Comparison of ENCODE assay signal across 8 mouse cellular contexts in the genomic region with DNA sequence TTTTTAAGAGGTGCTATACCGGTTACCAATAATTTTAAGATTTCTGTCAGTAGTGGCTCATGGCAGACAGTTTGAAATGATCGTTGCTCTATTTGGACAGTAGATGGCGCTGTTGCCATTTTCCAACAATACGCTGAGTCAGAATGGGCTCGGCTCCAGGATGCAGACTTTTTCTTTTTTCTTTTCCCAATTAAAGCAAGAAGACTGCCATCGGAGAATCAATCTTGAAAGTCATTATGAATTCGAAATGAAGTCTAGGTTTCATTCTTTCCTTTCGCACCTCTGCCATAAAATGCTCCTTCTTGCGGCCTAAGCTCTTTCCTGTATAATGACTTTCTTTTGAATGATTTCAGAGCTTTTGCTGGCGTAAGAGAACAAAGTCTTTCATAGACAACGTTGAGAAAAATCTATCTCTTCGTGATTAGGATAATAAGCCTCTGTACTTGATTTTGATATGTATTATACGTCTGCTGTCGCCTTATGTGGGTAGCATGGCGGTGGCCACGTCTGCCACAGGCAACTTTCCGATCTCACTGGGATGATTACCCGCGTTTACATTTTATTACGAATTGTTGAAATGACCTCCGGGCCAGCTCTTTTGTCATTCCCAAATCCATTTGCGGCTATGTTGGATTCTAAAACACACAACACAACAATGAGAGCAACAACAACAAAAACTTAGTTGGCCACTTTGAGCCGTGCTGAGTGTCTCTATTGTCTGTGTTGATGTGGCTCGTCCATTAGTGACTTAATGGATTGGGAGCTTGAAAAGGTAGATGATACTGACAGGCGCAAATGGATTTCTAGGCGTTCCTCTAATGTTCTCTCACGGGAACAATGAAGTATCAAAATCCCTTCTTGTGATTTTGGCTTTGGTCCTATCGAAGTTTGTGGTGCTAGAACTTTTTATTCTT. TPM values are rescaled to one million over a fixed set of nuclear protein-coding genes. Genes with fewer than 3 reads are reported as not detected.
DNase-seq lines count a peak whose midpoint lies in the region; ATAC-seq and TF ChIP-seq lines count a peak whose summit lies in the region.

No protein-coding gene starts in this region.

- peak overlapping the region; percentile 50 for H3K4me2 ChIP-seq in midbrain, embryonic 15.5 days
- peak overlapping the region; percentile 39 for H3K4me2 ChIP-seq in stomach, postnatal 0 days (replicated peaks; ENCODE audit: low read depth)

- ATAC-seq in activated CD4-positive, CD25-positive, alpha-beta regulatory T cell, adult 4 months = peak; percentile 73
- ATAC-seq in midbrain, embryonic 15.5 days (replicated peaks) = peak; percentile 82
- no peak for ATAC-seq in stomach, postnatal 0 days (ENCODE audit: low FRiP score, low TSS enrichment)

- peak; percentile 88 for TF ChIP-seq CTCF in stomach, postnatal 0 days (IDR thresholded peaks at IDR 0.05; ENCODE audit: low read depth)

- TF ChIP-seq EP300 in stomach, postnatal 0 days (optimal IDR thresholded peaks at IDR 0.05) = no peak

- peak; percentile 7 for DNase-seq in A20 (ENCODE audit: low read depth, low spot score)
- DNase-seq in embryo, embryonic 10 days (ENCODE audit: low spot score) = peak; percentile 89
- peak; percentile 51 to 65 for DNase-seq in gastrocnemius, postnatal 4 days (ENCODE audit: low spot score in 2 of 2)
- DNase-seq in kidney, adult 8-10 months = peak; percentile 24 to 55
- DNase-seq in limb, embryonic 10.5 days (ENCODE audit: low spot score) = peak; percentile 58
- peak; percentile 64 for DNase-seq in stomach, postnatal 0 days (ENCODE audit: low spot score)

- H3K36me3 ChIP-seq in limb, embryonic 10.5 days = no peaks in the 10 kb centered on the region
- no peaks in the 10 kb centered on the region for H3K36me3 ChIP-seq in midbrain, embryonic 15.5 days (replicated peaks)
- no peaks in the 10 kb centered on the region for H3K36me3 ChIP-seq in stomach, postnatal 0 days (ENCODE audit: control insufficient read depth, insufficient read depth, low read length)

- no peaks in the 10 kb centered on the region for H3K27me3 ChIP-seq in limb, embryonic 10.5 days (ENCODE audit: low read depth, poor library complexity, severe bottlenecking)
- no peaks in the 10 kb centered on the region for H3K27me3 ChIP-seq in midbrain, embryonic 15.5 days (replicated peaks)
- H3K27me3 ChIP-seq in stomach, postnatal 0 days (ENCODE audit: control insufficient read depth, insufficient read depth, low read length) = no peaks in the 10 kb centered on the region

- H3K4me3 ChIP-seq in limb, embryonic 10.5 days = no peak overlapping the region
- peak overlapping the region; percentile 31 for H3K4me3 ChIP-seq in midbrain, embryonic 15.5 days
- peak overlapping the region; percentile 28 for H3K4me3 ChIP-seq in stomach, postnatal 0 days (ENCODE audit: low read depth, low read length)

- WGBS in limb, embryonic 10.5 days = 53% methylated on average over 28 of the region's 28 CpGs
- WGBS in midbrain, embryonic 15.5 days = 19% methylated on average over 28 of the region's 28 CpGs
- WGBS in stomach, postnatal 0 days = 30% methylated on average over 28 of the region's 28 CpGs

- H3K9ac ChIP-seq in midbrain, embryonic 15.5 days = peak overlapping the region; percentile 34; the same call in 1 of the 2 replicates
- no peak overlapping the region for H3K9ac ChIP-seq in stomach, postnatal 0 days (ENCODE audit: low read length)

- H3K9me3 ChIP-seq in limb, embryonic 10.5 days (replicated peaks) = no peaks in the 10 kb centered on the region
- H3K9me3 ChIP-seq in midbrain, embryonic 15.5 days = no peaks in the 10 kb centered on the region
- no peaks in the 10 kb centered on the region for H3K9me3 ChIP-seq in stomach, postnatal 0 days (ENCODE audit: control insufficient read depth, low read length)

- H3K27ac ChIP-seq in limb, embryonic 10.5 days = no peak overlapping the region; the same call in 1 of the 2 replicates
- H3K27ac ChIP-seq in midbrain, embryonic 15.5 days = peak overlapping the region; percentile 66
- H3K27ac ChIP-seq in stomach, postnatal 0 days (replicated peaks) = no peak overlapping the region

- peaks cover 10% of the 10 kb centered on the region for H3K4me1 ChIP-seq in limb, embryonic 10.5 days
- H3K4me1 ChIP-seq in midbrain, embryonic 15.5 days = peaks cover 5% of the 10 kb centered on the region; the same call in 1 of the 2 replicates
- H3K4me1 ChIP-seq in stomach, postnatal 0 days (replicated peaks; ENCODE audit: control insufficient read depth, insufficient read depth) = no peaks in the 10 kb centered on the region

RNA-seq across cellular contexts. Expression of a gene that starts 36.2 kb away (rescaled TPM):
- under 1 TPM; 0.29 to 0.67 TPM for polyA plus RNA-seq in activated CD4-positive, CD25-positive, alpha-beta regulatory T cell, adult 4 months (2017; shearing (Covaris generic))
- not detected for total RNA-seq in gastrocnemius, postnatal 4 days (2021)
- polyA plus RNA-seq in limb, embryonic 10.5 days (2016; fragmentation: Nextera tagmentation; extraction: Ambion mirVana) = 2.2 TPM in 2 replicates
- 1.7 and 2.2 TPM in 2 replicates for polyA plus RNA-seq in midbrain, embryonic 15.5 days (2015; fragmentation: Nextera tagmentation; extraction: Ambion mirVana)
- polyA plus RNA-seq in stomach, postnatal 0 days (2015; fragmentation: Nextera tagmentation; extraction: Ambion mirVana) = 0.06 and 0.07 TPM in 2 replicates

Comparison
In these comparisons a context has a peak if more than half of its experiments do, and no peak if none do; other contexts are left out.
1. DNase-seq: peak in every context shown above with its lines; median percentile 89 in embryo, embryonic 10 days; 64 in stomach, postnatal 0 days; 58 in gastrocnemius, postnatal 4 days; 58 in limb, embryonic 10.5 days; 40 in kidney, adult 8-10 months; 7 in A20.